Mouse (Mus musculus) layer of hippocampus, postnatal 14 days (tissue): ENCODE results near the gene Mapk3. TPM values are rescaled to one million over a fixed set of nuclear protein-coding genes. Genes with fewer than 3 reads are reported as not detected.
"Not testable (repeated sequence)": the region's sequence is repeated elsewhere in the genome, so short reads cannot be mapped to it uniquely, and the experiment has no call there.

Source experiments
- DNase-seq, 2 experiments: peaks; one replicate each; pipeline ENCODE4 v3.0.0; 2021 to 2022; ENCODE audit warnings: low spot score in 2 of 2, mixed read lengths in 1 of 2
- long read RNA-seq, 2 experiments: library from polyadenylated mRNA; stranded (forward); transcript quantifications; one replicate each; pipeline ENCODE4 v2.0.0; 2021
- total RNA-seq, 2 experiments: library from RNA; stranded (reverse); gene quantifications; 2 replicates each; pipeline ENCODE4 v1.2.3; 2021

Gene Mapk3
- 100 to 1,000 TPM; 137 to 142 TPM for total RNA-seq
- long read RNA-seq, experiment 1, transcript Mapk3-202 (9 exons, 1,800 nt) = major isoform, 50 of 71 reads
- long read RNA-seq, experiment 1, partial matches to known transcripts = 13 of 71 reads
- long read RNA-seq, experiment 1, other reads (novel, unspliced or antisense) = 6 of 71 reads
- long read RNA-seq, experiment 2, transcript Mapk3-202 (9 exons, 1,800 nt) = major isoform, 61 of 80 reads
- long read RNA-seq, experiment 2, partial matches to known transcripts = 14 of 80 reads
- long read RNA-seq, experiment 2, other reads (novel, unspliced or antisense) = 4 of 80 reads

DNA sequence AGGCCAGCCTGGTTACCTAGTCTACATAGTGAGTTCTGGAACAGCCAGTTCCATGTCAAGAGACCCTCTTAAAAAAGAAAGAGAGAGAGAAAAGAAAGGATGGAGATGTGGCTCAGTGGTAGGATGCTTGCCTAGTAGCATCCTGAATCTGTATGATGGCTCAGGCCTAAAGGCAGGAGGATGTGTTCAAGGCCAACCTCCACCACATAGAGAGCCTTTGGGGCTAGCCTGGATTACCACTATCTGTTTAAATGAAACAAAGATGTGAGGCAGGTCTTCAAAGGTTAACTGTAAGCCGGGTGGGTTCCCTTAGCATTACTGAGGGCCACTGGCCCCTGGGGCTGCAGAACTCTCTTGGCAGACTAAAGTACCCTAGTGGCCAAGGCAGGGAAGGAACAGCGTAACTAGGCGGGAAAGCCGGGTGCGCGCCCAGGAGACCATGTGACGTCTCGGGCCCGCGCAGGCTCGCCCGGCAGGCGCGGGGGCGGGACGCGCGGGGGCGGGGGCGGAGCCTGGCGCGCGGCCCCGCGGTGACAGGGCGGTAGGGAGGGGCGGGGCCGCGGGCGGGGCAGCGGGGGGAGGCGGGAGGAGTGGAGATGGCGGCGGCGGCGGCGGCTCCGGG, at the start of gene Mapk3:
Gene Mapk3 (plus strand): TSS at position 552 of the 622 bp plus-strand sequence.
- peak; percentile 87 to 91 for DNase-seq

DNA sequence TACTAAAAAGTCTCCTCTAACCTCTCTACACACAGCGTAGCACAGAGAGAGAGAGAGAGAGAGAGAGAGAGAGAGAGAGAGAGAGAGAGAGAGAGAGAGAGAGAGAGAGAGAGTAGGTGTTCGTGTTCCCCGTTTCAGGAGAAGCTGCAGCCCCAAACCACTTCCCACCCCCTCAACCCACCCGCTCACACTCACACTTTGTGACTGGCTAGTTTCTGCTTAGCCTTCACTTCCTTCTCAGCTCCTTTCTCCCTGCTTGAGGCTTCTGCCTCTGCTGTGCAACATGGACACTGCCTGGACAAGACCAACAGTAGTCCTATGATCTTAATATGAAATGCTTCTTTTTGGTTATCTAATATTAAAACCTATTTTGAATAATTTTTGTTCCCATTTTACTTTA, 49.1 kb upstream of the Mapk3 start:
- no peak for DNase-seq

DNA sequence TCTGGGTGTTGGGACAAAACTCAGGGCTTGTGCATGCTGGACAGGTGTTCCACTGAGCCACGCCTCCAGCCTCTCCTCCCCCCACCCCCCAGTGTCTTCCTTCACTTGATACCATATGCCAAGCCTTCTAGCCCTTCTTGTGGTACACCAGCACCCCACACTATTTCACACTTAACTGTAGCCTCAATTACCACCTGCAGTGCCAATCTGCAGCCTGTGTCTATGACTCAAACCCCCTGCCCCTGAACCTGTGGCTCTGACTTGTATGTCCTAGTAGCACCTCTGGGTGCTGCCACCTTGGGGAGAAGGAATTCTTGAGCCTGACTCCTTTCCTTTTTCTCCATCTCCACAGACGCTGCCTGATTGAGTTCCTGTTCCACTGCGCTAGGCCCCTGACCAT, 47.5 kb upstream of the Mapk3 start:
- no peak for DNase-seq

DNA sequence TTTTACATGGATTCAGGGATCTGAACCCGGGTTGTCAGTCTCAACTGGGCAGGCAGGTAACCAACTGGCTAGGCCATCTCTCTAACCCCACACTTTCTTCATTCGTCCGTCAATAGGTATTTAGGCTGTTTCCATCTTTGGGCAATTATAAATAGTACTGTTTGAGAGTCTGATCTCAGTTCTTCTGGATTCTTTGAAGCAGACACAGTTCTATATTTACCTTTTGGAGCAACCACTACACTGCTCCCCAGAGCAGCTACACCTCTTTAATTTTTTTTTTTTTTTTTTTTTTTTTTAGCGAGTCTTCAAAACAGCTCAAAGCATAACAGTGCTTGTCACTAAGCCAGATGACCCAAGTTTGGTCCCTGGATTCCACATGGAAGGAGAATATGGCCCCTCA, 43.7 kb upstream of the Mapk3 start:
- DNase-seq = no peak

DNA sequence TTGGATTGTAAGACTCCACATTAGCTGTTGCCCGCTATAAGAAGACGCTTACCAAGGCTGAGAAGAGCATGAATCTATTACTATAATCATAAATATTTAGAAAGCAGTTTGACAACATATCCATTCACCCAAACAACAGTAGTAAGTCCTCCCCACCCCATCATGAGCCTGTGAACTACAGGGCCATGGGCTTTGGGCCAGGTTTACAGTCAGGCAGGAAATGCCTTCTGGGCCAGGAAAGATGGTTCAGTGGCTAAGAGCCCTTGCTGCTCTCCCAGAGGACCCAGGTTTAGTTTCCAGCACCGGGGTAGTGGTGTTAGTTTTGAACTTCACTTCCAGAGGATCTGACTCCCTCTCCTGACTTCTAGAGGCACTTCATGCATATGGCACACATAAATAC, 41.8 kb upstream of the Mapk3 start:
- DNase-seq = no peak

DNA sequence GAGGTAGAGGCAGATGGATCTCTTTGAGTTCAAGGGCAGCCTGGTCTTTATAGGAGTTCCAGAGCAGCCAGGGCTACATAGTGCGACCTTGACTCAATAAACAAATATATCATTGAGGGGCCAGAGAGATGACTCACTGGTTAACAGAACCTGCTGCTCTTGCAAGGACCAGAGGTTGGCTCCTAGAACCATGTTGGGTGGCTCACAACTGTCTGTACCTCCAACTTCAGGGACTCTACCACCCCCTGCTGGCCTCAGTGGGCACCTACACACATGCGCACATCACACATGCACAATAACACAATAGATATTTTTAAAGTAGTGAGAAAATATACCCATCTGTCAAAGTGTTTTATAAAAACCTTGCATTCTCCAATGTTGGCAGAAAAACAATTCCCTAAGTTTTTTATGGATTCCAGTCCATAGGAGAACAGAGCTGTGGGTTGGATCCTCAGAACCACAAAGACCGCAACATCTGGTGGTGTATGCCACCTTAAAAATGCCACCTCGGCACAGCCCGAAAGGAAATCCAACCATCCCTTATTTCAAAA, 40.5 kb upstream of the Mapk3 start:
- no peak for DNase-seq

DNA sequence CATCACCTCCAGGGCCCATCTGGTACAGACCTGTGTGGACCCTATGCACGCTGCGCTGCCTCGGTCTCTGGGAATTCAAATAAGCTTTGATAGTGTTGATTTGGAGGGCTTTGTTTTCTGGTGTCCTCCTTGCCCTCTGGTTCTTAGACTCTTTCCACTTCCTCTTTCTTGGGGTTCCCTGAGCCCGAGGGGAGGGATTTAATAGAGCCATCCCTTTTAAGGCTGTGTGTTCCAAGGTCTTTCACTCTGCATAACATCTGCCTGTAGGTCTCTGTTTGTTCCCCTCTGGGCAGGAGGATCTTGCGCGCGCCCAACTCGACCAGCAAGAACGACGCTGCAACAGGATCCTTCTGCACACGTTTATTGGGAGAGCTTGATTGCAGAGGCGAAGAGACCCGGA, 37.8 kb upstream of the Mapk3 start:
- DNase-seq = no peak

DNA sequence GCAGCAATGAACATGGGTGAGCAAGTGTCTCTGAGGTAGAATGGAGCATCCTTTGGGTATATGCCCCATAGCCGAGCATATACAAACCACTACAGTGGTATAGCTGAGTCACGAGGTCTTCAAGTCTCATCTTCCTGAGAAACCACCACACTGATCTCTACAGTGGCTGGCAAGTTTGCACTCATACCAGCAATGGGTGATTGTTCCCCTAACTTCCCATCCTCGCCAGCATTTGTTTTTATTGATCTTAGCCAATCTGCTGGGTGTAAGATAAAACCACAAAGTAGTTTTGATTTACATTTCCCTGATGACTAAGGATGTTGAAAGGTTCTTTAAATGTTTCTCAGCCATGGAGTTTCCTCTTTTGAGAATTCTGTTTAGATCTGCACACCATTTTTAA, 34.3 kb upstream of the Mapk3 start:
- DNase-seq = no peak

DNA sequence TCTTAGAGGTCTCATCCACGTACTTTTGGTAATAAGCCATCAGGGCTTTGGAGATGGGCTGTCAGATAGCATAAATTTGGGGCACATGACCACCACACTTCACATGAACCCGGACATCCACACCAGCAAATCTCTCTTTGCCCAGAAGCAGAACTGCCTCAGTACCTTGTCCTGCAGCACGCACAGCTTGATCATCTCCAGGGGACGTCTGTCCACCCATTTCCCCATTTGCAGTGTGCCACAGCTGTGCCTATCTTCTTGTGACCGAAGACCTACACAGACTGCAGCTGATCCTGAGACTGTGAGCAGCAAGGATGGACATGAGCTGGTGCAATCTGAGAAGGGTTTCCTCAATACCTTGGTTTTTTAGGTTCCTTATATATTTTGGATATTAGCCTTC, 33.7 kb upstream of the Mapk3 start:
- no peak for DNase-seq

DNA sequence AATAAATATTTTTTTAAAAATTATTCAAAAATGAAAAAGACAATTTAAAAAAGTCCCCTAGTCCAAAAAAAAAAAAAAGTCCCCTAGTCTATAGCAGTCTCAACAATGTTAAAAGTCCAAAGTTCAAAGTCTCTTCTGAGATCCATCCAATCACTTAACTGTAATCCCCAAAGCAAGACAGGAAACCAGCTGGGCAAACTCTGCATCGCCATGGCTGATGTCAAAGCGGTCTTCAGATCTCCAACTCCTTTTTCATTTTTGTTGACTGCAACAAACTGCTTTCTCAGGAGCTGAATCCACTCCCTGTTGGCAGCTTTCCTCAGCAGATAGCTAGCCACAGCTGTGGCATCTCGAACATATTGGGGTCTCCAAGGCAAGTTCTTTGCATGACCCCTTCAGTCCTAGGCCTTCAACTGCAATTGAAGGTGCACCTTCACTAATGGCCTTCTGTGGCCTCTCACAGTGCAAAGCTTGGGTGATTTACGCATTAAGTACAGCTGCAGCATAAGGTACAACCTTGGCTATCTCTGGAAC, 29.1 kb upstream of the Mapk3 start:
- not testable (repeated sequence) for DNase-seq

DNA sequence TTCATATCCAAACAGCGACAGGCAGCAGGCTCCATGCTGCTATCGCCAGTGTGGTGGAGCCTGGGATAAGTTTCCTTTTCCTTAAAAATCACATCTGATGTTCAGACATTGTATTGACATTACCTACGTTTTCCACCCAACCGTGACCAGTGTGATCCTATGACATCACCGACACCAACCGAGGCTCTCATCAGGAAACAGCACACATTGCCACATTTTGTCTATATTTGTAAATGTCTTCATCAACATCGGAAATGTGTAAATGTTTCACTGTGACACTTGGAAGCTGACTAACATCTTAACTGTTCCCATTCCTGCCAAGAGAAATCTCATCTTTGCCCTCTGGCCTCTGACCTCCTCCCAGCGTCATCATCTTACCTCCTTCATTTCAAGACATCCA, 23.3 kb upstream of the Mapk3 start:
- no peak for DNase-seq

DNA sequence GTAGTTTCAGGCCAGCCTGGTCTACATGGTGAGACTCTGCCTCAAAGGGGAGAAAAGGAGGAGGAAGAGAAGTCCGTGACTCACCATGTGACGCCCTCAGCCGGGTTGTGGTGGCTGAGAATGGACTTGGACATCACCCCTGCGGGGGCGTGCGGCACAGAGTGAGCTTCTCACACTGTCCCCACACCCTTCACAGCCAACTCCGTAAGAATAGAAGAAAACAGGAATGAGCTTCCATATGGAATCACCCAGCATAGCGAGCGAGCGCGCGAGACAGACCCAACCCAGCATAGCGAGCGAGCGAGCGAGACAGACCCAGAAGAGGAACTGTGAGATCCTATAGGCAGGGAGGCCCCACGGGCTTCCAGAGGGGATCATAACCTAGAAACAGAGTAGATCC, 19.9 kb upstream of the Mapk3 start:
- no peak for DNase-seq

DNA sequence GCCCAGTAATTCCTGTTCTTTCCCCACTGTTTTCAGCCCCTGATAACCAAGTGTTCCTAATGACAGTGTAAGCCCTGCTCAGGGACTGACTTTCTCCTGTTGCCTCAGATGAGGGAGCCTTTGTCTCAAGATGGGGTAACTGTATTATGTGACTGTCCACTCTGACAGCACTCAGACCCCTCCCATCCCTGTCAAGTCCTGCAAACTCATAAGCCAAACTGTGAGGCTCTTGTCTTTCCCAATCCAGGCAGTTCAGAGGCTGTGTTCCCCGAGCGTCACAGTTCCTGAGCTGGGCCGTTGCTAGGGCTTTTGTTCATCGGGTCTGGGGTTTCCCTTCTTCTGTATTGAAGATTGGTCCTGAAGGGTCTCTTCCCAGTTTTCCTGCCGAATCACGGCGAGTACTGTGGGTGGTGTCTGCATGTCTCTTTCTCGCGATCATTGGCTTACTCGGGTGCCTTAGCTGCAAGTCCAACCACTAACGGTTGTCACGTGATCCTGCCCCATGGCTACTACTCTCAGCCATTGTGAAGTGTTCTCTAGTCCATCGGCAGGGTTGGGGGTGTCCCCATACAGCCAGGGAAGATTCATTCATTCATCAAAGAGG, 19.2 kb upstream of the Mapk3 start:
- DNase-seq = no peak

DNA sequence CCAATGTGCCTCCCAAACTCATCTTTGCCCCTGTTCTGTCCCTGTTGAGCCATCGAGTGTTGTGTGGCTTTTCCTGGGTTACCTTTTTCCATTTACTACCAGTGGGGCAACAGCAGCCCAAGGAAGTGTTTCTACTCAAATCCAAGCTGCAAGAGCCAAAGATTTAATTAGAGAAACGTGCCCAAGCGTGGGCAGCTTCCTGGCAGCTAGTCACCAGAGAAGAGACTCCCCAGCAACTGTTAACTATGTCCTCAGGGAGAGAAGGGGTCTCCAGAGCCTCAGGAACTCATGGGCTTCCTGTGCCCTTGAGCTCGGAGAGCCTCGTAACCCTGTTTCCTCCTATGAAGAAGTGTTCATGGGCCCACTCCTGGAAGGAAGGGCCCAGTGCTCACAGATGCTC, 18.4 kb upstream of the Mapk3 start:
- DNase-seq = no peak

DNA sequence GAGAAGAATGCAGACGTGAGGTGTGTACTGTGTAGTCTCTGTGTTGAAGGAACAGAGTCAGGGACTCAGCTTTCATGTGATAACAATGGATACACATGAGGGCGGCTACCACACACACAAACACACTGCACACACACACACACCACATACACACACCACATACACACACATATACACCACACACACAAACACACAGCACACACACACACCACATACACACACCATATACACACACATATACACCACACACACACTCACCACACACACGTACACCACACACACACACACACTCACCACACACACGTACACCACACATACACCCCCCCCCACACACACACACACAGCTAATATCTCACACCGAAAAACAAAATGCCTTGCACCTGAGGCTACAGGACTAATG, 17.9 kb upstream of the Mapk3 start:
- no peak for DNase-seq

DNA sequence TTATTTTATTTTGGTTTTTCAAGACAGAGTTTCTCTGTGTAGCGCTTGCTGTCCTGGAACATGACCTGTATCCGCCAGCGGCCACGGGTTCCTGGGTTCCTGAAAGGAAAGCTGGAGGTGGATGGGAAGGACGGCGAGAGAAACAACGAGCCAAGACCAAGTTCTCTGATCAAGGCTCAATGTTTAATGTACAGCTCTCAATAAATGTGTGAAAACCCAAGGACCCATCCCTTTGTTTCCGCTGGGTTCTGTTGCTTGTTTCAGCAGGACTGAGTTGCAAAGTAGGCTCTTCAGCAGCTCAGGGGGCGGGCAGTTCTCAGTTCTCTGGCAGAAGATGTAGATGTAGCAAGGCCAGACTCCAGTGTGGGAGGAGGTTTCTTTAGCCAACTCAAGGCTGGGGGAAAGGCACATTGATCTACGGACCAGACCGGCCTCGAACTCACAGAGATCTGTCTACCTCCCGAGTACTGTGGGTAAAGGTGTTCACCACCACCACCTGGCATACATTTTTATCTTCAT, 17.4 kb upstream of the Mapk3 start:
- DNase-seq = no peak

DNA sequence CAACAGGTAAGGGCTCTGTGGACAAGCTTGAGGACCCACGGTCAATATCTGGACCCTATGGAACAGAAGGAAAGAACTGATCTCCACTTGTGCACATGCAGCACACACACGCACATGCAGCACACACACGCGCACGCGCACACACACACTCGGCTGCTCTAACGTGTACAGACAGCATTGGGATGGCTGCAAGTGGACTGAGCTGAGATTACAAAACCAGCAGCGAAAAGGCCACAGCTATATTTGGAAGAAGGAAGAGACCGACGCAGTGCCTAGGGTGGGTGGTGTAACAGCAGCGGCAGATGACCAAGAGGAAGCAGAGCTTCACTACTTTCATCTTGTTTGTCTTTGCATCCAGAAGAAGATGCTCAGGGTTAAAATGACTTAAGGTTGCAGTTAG, 13.3 kb upstream of the Mapk3 start:
- DNase-seq = no peak

DNA sequence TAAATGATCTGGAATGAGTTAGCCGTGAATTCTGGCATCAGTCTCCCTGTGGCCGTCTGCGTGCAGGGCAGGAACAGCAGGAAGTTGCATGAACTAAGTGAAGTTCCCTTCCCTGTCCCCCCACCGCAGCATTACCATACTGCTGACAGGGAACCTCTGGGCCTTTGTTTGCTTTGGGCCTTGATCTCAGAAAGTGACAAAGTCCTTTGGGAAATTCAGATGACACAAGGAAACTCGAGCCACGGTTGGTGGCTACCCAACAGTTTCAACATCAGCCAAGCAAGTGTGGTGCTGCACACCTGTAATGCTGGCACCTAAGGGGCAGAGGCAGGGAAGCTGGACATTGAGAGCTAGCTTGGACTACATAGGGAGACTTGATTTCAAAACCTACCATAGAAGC, 12.6 kb upstream of the Mapk3 start:
- DNase-seq = no peak

DNA sequence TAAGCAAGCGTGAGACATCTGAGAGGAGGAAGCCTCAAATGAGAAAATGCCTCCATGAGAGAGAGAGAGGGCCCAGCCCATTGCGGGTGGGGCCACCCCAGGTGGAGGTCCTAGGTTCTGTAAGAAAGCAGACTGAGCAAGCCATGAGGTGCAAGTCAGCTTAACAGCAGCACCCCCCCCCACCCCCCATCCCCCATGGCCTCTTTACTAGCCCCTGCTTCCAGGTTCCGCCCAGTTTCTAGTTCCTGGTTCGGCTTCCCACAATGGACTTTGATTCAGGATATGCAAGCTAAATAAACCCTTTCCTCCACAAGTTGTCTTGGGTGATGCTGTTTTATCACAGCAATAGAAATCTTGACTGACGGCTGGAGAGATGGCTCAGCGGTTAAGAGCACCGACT, 10.6 kb upstream of the Mapk3 start:
- DNase-seq = no peak

DNA sequence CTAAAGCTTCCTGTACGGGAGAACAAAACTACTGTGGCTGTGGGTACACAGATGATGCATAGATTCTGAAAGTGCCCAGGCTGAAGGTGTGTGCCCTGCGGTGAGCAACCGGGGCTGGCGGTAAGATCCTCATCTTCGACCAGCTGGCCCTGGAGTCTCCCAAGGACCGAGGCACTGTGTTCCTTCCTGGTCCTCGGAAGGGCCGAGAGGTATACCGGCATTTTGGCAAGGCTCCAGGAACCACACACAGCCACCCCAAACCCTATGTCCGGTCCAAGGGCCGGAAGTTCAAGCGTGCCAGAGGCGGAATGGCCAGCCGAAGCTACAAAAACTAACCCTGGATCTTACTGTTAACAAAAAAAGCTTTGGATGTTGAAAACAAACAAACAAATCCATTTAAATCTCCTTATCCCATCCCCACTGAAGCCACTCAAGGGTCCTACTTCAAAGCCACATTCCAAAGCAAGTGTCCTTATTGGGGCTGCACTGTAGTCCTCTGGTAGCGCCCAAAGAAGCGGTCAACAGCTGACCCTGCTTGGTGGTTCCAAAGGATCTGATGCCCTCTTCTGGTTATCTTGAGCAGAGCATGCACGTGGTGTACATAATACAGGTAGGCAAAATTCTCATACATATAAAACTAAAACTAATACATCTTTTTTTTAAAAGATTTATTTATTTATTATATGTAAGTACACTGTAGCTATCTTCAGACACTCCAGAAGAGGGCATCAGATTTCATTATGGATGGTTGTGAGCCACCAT, 9.6 kb upstream of the Mapk3 start:
- DNase-seq = no peak

DNA sequence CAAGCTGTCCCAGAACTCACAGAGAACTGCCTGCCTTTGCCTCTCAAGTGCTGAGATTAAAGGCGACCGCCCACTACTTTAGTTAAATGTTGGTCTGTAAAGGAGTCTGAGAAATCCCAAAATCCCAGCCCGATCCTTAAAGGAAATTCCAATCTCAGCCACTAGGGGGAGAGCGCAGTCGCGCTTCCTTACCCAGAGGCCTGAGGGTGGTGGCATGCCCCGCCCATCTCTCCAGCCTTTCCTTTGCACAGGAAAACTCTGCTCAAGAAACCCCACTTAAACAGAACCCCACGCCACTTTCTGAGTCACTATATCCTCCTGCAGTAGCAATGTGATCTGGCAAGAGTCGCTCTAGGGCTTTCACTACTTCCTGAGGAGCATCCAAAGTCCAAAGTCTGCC, 4.5 kb upstream of the Mapk3 start:
- no peak for DNase-seq
